8 mouse cellular contexts compared by ENCODE assay signal in genomic region chr1:182504223-182504622, GRCm38 (mm10). TPM values are rescaled to one million over a fixed set of nuclear protein-coding genes. Genes with fewer than 3 reads are reported as not detected.
DNase-seq lines count a peak whose midpoint lies in the region; ATAC-seq and TF ChIP-seq lines count a peak whose summit lies in the region.

No protein-coding gene starts in this region.

- ATAC-seq in midbrain, postnatal 0 days (ENCODE audit: low FRiP score), result no peak
- no peak for ATAC-seq in midbrain, embryonic 13.5 days
- ATAC-seq in heart, embryonic 12.5 days (ENCODE audit: insufficient number of reproducible peaks, low FRiP score), result peak; percentile 57; the same call in 1 of the 2 replicates
- ATAC-seq in megakaryocyte-erythroid progenitor cell, adult 5-6 weeks (replicated peaks; ENCODE audit: low FRiP score, low TSS enrichment, poor library complexity, severe bottlenecking), result peak; percentile 79

- TF ChIP-seq CTCF in midbrain, postnatal 0 days (IDR thresholded peaks at IDR 0.05), result no peak

- no peaks in the 10 kb centered on the region for H3K4me1 ChIP-seq in midbrain, postnatal 0 days (ENCODE audit: insufficient read depth, low read length)
- H3K4me1 ChIP-seq in midbrain, embryonic 13.5 days (replicated peaks), result peaks cover 12% of the 10 kb centered on the region
- H3K4me1 ChIP-seq in heart, embryonic 12.5 days (replicated peaks), result peaks cover 74% of the 10 kb centered on the region

- peaks cover 1% of the 10 kb centered on the region; the same call in 1 of the 2 replicates for H3K36me3 ChIP-seq in midbrain, postnatal 0 days (ENCODE audit: insufficient read depth, low read length)
- H3K36me3 ChIP-seq in midbrain, embryonic 13.5 days, result peaks cover 17% of the 10 kb centered on the region
- H3K36me3 ChIP-seq in heart, embryonic 12.5 days, result peaks cover 26% of the 10 kb centered on the region

- H3K4me2 ChIP-seq in midbrain, postnatal 0 days (ENCODE audit: low read depth, low read length, poor library complexity, severe bottlenecking), result no peak overlapping the region
- no peak overlapping the region for H3K4me2 ChIP-seq in midbrain, embryonic 13.5 days (replicated peaks)
- H3K4me2 ChIP-seq in heart, embryonic 12.5 days, result peak overlapping the region; percentile 53

- no peak overlapping the region for H3K27ac ChIP-seq in midbrain, postnatal 0 days (ENCODE audit: low read depth, low read length)
- H3K27ac ChIP-seq in midbrain, embryonic 13.5 days, result no peak overlapping the region; the same call in 1 of the 2 replicates
- H3K27ac ChIP-seq in heart, embryonic 12.5 days (ENCODE audit: poor library complexity, severe bottlenecking), result peak overlapping the region; percentile 64

- no peaks in the 10 kb centered on the region for H3K27me3 ChIP-seq in midbrain, postnatal 0 days (ENCODE audit: insufficient read depth, low read length)
- H3K27me3 ChIP-seq in midbrain, embryonic 13.5 days, result no peaks in the 10 kb centered on the region
- no peaks in the 10 kb centered on the region for H3K27me3 ChIP-seq in heart, embryonic 12.5 days (replicated peaks)

- H3K9me3 ChIP-seq in midbrain, postnatal 0 days (ENCODE audit: low read length), result no peaks in the 10 kb centered on the region
- no peaks in the 10 kb centered on the region for H3K9me3 ChIP-seq in midbrain, embryonic 13.5 days
- no peaks in the 10 kb centered on the region for H3K9me3 ChIP-seq in heart, embryonic 12.5 days (replicated peaks)

- peak; percentile 59 for DNase-seq in midbrain, postnatal 0 days (ENCODE audit: low spot score)
- DNase-seq in adrenal gland, postnatal 25 days, result peak; percentile 83
- DNase-seq in kidney, postnatal 14 days, result peak; percentile 84
- DNase-seq in cerebellum, adult 11-12 months, result no peak
- no peak for DNase-seq in thymus, postnatal 36 days

- no peak overlapping the region for H3K9ac ChIP-seq in midbrain, postnatal 0 days (replicated peaks; ENCODE audit: low read length, poor library complexity, severe bottlenecking)
- no peak overlapping the region for H3K9ac ChIP-seq in midbrain, embryonic 13.5 days (replicated peaks)
- H3K9ac ChIP-seq in heart, embryonic 12.5 days, result peak overlapping the region; percentile 56; the same call in 1 of the 2 replicates

- WGBS in midbrain, postnatal 0 days, result 21% methylated on average over 4 of the region's 4 CpGs
- WGBS in midbrain, embryonic 13.5 days, result 20% methylated on average over 4 of the region's 4 CpGs
- WGBS in heart, embryonic 12.5 days, result 0% methylated on average over 4 of the region's 4 CpGs

- no peak overlapping the region for H3K4me3 ChIP-seq in midbrain, postnatal 0 days (ENCODE audit: low read depth, low read length)
- no peak overlapping the region for H3K4me3 ChIP-seq in midbrain, embryonic 13.5 days (replicated peaks)
- H3K4me3 ChIP-seq in heart, embryonic 12.5 days, result no peak overlapping the region

RNA-seq across cellular contexts. Expression of gene Capn2, which starts 13.2 kb away (rescaled TPM):
- total RNA-seq in midbrain, postnatal 0 days (2014; rRNA removed), result 84.3 and 88.2 TPM in 2 replicates
- polyA plus RNA-seq in midbrain, postnatal 0 days (2015; fragmentation: Nextera tagmentation; extraction: Ambion mirVana), result 78.6 and 82.1 TPM in 2 replicates
- 75.3 and 80.9 TPM in 2 replicates for polyA plus RNA-seq in midbrain, embryonic 13.5 days (2015; fragmentation: Nextera tagmentation; extraction: Ambion mirVana)
- total RNA-seq in adrenal gland, postnatal 25 days (2021), result 52.1 and 56.2 TPM in 2 replicates
- polyA plus RNA-seq in heart, embryonic 12.5 days (2016; fragmentation: Nextera tagmentation; extraction: Ambion mirVana), result 119 and 123 TPM in 2 replicates
- 2.4 and 6.1 TPM in 2 replicates for total RNA-seq in megakaryocyte-erythroid progenitor cell, adult 5-6 weeks (2014; fragmentation: Nextera tagmentation)
- 7.2 and 16.2 TPM in 2 replicates for total RNA-seq in megakaryocyte-erythroid progenitor cell, adult 5-6 weeks (2017)

Comparison
In these comparisons a context has a peak if more than half of its experiments do, and no peak if none do; other contexts are left out.
1. ATAC-seq: peak in heart, embryonic 12.5 days (single experiment) and megakaryocyte-erythroid progenitor cell, adult 5-6 weeks (single experiment); none in midbrain, postnatal 0 days (single experiment) and midbrain, embryonic 13.5 days (single experiment).
2. DNase-seq: peak in midbrain, postnatal 0 days (single experiment), adrenal gland, postnatal 25 days (single experiment) and kidney, postnatal 14 days (single experiment); none in cerebellum, adult 11-12 months (single experiment) and thymus, postnatal 36 days (0 of 2).